Mouse (Mus musculus) liver, embryonic 16.5 days (tissue): ENCODE results near the gene Tmem255a. TPM values are rescaled to one million over a fixed set of nuclear protein-coding genes. Genes with fewer than 3 reads are reported as not detected.

Source experiments
- ATAC-seq: fragments of 200-750 bp; cut with Nextera tagmentation; 2 replicates; pipeline ENCODE4 v1.8.0; 2017; ENCODE audit warnings: low read depth, mild to moderate bottlenecking, moderate number of reproducible peaks, moderate library complexity
- H3K27ac ChIP-seq: fragments of 300-500 bp; sonication (generic); 2 replicates; pipeline ENCODE4 v1.5.1; 2014; ENCODE audit warnings: mild to moderate bottlenecking, low read length
- H3K27me3 ChIP-seq: fragments of 300-500 bp; sonication (generic); 2 replicates; pipeline ENCODE4 v1.6.1; 2014; ENCODE audit warnings: low read depth, low read length, mixed read lengths; ENCODE audit not compliant: control insufficient read depth, insufficient read depth
- H3K36me3 ChIP-seq: fragments of 300-500 bp; sonication (generic); 2 replicates; pipeline ENCODE4 v1.6.1; 2014; ENCODE audit warnings: mild to moderate bottlenecking; ENCODE audit not compliant: control insufficient read depth, insufficient read depth
- H3K4me1 ChIP-seq: fragments of 300-500 bp; sonication (generic); 2 replicates; pipeline ENCODE4 v1.6.1; 2014; ENCODE audit warnings: low read depth, low read length, mixed read lengths; ENCODE audit not compliant: control insufficient read depth
- H3K4me2 ChIP-seq: fragments of 300-500 bp; sonication (generic); 2 replicates; pipeline ENCODE4 v1.6.1; 2014; ENCODE audit warnings: low read depth, low read length, mixed read lengths
- H3K4me3 ChIP-seq: fragments of 300-500 bp; sonication (generic); 2 replicates; pipeline ENCODE4 v1.5.1; 2014; ENCODE audit warnings: low read depth, mild to moderate bottlenecking, low read length
- H3K9ac ChIP-seq: fragments of 300-500 bp; sonication (generic); 2 replicates; pipeline ENCODE4 v1.6.1; 2014; ENCODE audit warnings: low read depth, low read length
- H3K9me3 ChIP-seq: fragments of 300-500 bp; sonication (generic); replicated peaks from 2 replicates; pipeline ENCODE4 v1.6.1; 2016; ENCODE audit warnings: low read length; ENCODE audit not compliant: control insufficient read depth
- WGBS: fragments of 180-500 bp; shearing (Covaris S2); extraction: QIAGEN DNeasy Blood & Tissue Kit; methylation state at CpG from one replicate; pipeline ENCODE4 v1.1.7; 2014; ENCODE audit not compliant: insufficient replicate concordance; 5-methylcytosine and 5-hydroxymethylcytosine counted together
- polyA plus RNA-seq: library from polyadenylated mRNA; unstranded; fragments of >200 nt; fragmentation: Nextera tagmentation; extraction: Ambion mirVana; gene quantifications from 2 replicates; pipeline ENCODE4 v1.2.1, GENCODE M21; 2015

Tmem255a gene
- polyA plus RNA-seq, 1 experiment from 2014 or later = 2.3 TPM

DNA sequence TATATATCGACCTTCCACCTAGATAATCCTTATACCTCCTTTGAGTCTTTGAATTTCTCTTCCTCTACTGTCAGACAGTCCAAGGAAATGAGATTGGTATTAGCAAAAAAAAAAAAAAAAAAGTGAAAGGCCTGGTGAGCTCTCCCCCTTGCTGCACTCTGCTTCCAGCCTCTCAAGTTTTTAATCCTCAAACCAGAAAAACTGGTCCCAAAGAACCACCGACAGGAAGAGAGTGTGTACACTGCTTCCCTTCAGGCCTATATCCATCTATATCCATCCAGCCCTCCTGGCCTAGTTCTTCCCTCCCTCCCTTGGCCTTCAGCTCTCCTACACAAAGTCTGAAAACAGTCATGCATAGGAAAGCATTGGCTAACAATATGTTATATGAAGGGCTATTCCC is 29.5 kb downstream of the Tmem255a start:
- ATAC-seq = no peak
- H3K27ac ChIP-seq = no peak overlapping the region
- H3K27me3 ChIP-seq = no peaks in the 10 kb centered on the region
- no peak overlapping the region for H3K4me3 ChIP-seq
- H3K4me1 ChIP-seq = no peaks in the 10 kb centered on the region
- H3K36me3 ChIP-seq = no peaks in the 10 kb centered on the region
- no peak overlapping the region for H3K4me2 ChIP-seq
- WGBS = 49% methylated on average over 2 of the region's 2 CpGs
- no peak overlapping the region for H3K9ac ChIP-seq
- H3K9me3 ChIP-seq = no peaks in the 10 kb centered on the region

DNA sequence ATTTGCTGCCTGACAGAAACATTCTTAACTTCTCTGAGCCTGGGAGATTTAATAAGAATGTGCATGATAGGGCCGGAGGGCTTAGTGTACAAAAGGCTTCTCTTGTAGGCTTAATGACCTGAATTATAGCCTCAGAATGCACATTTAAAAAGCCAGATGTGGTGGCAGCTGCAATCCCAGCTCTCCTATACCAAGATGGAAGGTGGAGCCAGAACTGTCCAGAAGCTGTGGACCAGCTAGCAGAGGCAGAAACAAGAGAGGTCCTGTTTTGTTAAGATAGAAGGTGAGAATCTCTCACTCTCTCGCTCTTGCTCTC is 34.6 kb downstream of the Tmem255a start:
- Histone ChIP-seq H3K4me2 (no peak overlapping the region), H3K4me3 (no peak overlapping the region), H3K27me3 (no peaks in the 10 kb centered on the region), H3K9ac (no peak overlapping the region), H3K36me3 (no peaks in the 10 kb centered on the region), H3K4me1 (no peaks in the 10 kb centered on the region), H3K9me3 (no peaks in the 10 kb centered on the region), H3K27ac (no peak overlapping the region; the same call in 1 of the 2 replicates)
- 62% methylated on average over 2 of the region's 2 CpGs for WGBS
- ATAC-seq = no peak

DNA sequence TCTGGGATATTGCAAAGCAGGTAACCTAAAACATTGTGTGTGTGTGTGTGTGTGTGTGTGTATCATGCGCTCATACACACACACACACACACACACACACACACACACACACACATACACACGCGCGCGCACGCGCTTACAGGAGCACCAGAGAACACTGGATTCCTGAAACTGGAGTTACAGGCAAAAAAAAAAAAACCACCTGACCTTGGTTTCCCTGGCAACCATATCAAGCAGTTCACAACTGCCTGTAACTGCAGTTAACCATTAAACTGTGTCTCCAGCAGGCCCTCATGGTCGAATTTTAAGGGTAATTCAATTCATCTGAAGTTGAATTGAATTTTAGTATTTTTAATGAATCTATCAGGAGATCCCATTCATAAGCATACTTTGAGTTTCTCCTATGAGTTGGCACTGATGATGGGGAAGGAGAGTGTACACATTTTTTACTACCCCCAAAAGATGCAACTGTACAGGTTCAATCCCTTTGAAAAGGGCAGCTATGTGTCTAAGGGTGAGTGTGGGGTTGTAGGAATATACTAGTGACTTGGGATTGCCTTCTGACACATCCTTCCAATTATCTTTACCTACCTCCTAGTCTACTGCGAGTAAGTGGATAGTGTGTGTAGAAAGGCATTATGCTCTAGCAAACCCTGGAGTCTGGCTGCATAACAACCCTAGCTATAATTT is 35.1 kb downstream of the Tmem255a start:
- Histone ChIP-seq H3K9me3 (no peaks in the 10 kb centered on the region), H3K27me3 (no peaks in the 10 kb centered on the region), H3K9ac (no peak overlapping the region), H3K4me3 (no peak overlapping the region), H3K36me3 (no peaks in the 10 kb centered on the region), H3K27ac (no peak overlapping the region; the same call in 1 of the 2 replicates), H3K4me2 (no peak overlapping the region), H3K4me1 (no peaks in the 10 kb centered on the region)
- 67% methylated on average over 9 of the region's 9 CpGs for WGBS
- ATAC-seq = peak; percentile 27; the same call in 1 of the 2 replicates

DNA sequence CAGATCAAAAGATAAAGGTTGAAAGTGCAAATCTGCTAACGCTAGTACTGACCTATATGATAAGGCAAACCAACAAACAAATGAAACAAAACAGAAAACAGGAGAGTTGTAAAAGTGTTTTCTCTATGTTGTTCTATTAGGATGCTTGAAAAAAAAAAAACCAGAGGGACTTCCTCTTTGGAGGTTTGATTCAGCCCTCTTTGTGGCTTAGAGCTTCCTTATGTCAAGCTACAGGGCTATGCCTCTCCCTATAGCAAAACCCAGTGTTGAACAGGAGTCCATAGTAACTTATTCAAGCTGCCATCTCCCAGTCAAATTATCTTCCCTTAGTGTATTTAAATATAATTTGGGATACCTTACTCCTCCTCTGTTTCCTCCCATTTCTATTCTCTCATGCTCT is 44.8 kb downstream of the Tmem255a start:
- Histone ChIP-seq H3K36me3 (no peaks in the 10 kb centered on the region), H3K4me3 (no peak overlapping the region), H3K27ac (no peak overlapping the region), H3K27me3 (no peaks in the 10 kb centered on the region), H3K9ac (no peak overlapping the region), H3K9me3 (no peaks in the 10 kb centered on the region), H3K4me2 (no peak overlapping the region), H3K4me1 (no peaks in the 10 kb centered on the region)
- no peak for ATAC-seq
- WGBS = 54% methylated on average over 1 of the region's 1 CpGs

DNA sequence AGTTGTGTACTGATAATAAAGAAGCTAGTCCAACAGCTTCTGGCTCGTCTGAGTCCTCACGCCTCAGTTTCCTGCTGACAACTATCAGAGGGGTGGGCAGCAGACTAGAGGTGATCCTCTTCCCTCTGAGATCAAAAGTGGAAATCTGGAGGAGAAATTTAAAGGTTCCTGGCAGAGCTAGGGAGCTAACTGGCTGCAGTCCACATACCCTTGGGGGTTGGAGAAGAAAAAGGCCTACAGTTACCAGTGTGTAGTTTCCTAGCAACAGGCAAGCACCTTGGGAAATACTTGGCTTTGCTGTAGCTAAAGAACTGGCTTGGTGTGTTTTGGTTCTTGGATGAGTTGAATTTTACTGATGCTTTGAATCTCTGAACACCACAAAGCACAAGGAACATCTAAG is 50.4 kb downstream of the Tmem255a start:
- no peak for ATAC-seq
- H3K4me3 ChIP-seq = no peak overlapping the region
- WGBS = 48% methylated on average over 2 of the region's 2 CpGs

DNA sequence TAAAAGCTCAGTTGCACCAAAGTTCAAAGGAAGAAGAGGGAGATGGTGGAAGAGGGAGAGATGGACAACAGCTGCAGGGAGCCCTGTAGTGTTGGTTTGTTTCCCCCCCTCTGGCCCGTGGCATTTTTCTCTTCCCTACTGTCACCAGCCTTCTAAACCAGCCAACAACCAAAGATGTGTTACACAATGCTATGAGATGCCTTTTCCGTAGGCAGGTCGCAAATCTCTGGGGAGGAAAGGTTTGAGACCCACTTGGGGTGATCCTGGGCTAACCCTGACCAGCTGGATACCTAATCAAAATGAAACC is 61.8 kb downstream of the Tmem255a start:
- H3K4me2 ChIP-seq = peak overlapping the region; percentile 67
- no peak overlapping the region for H3K27ac ChIP-seq
- H3K9me3 ChIP-seq = no peaks in the 10 kb centered on the region
- no peak for ATAC-seq
- no peaks in the 10 kb centered on the region for H3K36me3 ChIP-seq
- H3K27me3 ChIP-seq = no peaks in the 10 kb centered on the region
- peak overlapping the region; percentile 72 for H3K4me3 ChIP-seq
- H3K9ac ChIP-seq = peak overlapping the region; percentile 77
- 20% methylated on average over 3 of the region's 3 CpGs for WGBS
- H3K4me1 ChIP-seq = no peaks in the 10 kb centered on the region

More for the DNA sequence above, 50.4 kb downstream of the Tmem255a start:
- Histone ChIP-seq H3K9me3 (no peaks in the 10 kb centered on the region), H3K27me3 (no peaks in the 10 kb centered on the region), H3K36me3 (no peaks in the 10 kb centered on the region), H3K9ac (no peak overlapping the region), H3K27ac (no peak overlapping the region), H3K4me2 (no peak overlapping the region), H3K4me1 (no peaks in the 10 kb centered on the region)

DNA sequence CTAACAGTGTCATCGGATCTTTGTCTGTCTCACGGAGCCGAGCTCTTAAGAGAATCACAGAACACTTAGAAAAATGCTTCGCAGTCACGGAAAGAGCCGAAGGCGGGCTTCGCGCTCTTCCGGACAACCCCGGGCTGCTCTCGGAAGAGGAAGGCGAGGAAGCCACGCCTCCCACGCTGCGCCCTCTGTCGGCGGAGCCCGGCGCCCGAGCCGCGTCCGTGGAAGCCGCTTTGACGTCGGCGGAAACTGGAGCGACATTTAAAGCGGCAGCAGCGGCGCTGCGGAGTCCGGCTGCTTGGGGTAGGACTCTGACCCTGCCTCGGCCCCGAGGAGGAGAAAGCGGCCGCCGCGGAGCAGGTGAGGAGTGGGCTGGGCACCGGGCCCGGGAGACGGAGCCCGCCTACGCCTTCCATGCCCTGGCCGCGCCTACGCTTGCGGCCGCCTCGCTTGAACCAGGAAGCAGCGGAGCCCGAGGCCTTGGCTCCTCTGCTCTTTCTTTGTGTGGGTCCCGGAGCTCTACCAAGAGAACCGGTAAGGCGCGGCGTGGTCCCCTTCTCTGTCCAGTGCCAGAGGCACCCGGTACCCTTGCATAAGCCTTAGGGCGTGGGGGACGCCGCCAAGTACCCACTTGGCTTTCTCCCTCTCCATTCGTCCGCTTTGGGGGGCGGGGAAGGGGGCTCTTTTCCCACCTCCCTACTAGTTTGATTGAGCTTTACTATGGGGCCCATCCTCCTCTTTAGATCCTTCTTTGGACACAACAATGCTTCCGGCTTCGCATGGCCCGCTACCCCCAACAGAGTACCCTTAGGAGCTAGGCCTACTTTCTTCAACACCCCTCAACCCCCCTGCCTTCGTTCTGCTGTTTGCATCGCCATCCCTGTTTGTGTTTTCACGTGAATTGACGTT is 62.4 kb downstream of the Tmem255a start, which contains the start of gene Zbtb33:
Gene Zbtb33 (plus strand): TSS at position 242 of the 906 bp plus-strand sequence.
- peak within 1 kb of the TSS; percentile 72 for H3K4me3 ChIP-seq
- peak within 1 kb of the TSS; percentile 77 for H3K27ac ChIP-seq
- WGBS = 22% methylated on average over 72 of the region's 72 CpGs
- H3K4me2 ChIP-seq = peak within 1 kb of the TSS; percentile 67
- H3K9me3 ChIP-seq = no peaks in the 10 kb centered on the region
- H3K36me3 ChIP-seq = no peaks in the 10 kb centered on the region
- H3K27me3 ChIP-seq = no peaks in the 10 kb centered on the region
- peak; percentile 95 for ATAC-seq
- H3K4me1 ChIP-seq = no peaks in the 10 kb centered on the region
- peak within 1 kb of the TSS; percentile 77 for H3K9ac ChIP-seq

DNA sequence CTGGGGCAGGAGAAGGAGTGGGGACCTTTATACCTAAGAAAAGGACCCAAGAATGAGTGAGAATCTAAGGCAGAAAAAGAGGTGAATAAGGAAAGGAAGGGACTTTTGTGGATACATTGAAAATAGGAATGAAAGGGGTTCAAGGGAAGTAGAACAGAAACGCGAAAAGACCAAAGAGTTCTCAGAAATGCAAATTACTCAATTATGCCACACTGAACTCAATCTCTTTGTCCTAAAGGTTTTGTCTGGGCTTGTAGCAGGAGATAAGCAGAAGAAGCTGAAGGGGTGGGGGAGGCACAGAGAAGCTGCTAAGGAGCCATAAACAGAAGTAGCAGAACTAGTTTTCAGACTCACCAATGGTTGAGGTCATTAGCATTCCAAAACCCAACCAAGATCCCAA is 66.7 kb downstream of the Tmem255a start:
- no peak overlapping the region for H3K9ac ChIP-seq
- ATAC-seq = no peak
- no peaks in the 10 kb centered on the region for H3K4me1 ChIP-seq
- H3K27ac ChIP-seq = no peak overlapping the region
- H3K4me2 ChIP-seq = no peak overlapping the region
- H3K27me3 ChIP-seq = peaks cover 3% of the 10 kb centered on the region; the same call in 1 of the 2 replicates
- WGBS = 27% methylated on average over 2 of the region's 2 CpGs
- H3K4me3 ChIP-seq = no peak overlapping the region
- H3K36me3 ChIP-seq = no peaks in the 10 kb centered on the region
- H3K9me3 ChIP-seq = no peaks in the 10 kb centered on the region
